Mouse (Mus musculus): ENCODE results near the gene Olfr828. TPM values are rescaled to one million over a fixed set of nuclear protein-coding genes. Genes with fewer than 3 reads are reported as not detected.

Gene Olfr828
- not detected in 2 replicates for total RNA-seq (2014; rRNA removed)
- not detected in 2 replicates for polyA plus RNA-seq (2012; rRNA removed)

DNA sequence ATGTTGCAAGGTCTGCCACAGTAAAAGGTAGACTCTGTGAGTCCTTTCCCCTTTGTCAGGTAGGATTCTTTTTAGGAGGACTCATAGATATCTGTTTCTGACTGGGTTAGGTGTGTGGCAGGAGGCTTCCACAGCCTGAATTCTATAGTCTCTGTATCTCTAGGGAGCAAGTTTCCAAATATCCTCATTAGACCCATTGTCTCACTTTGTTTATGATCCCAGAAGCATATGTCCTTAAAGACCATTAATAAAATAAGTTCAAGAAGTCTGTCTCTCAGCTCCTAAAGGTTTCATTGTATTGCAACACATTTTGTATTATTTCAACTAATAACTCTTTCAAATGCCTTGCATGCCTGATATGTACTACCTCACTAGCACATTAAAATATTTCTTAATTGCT is at the start of gene Olfr828:
Olfr828 (minus strand) TSS at position 101 of the 400 bp plus-strand sequence.
- Histone ChIP-seq H3K4me3 (ENCODE audit: insufficient read depth, low read depth, low read length) (no peak within 1 kb of the TSS), H3K36me3 (ENCODE audit: control insufficient read depth, insufficient read depth, low read length) (no peaks in the 10 kb centered on the region), H3K27me3 (ENCODE audit: control insufficient read depth, insufficient read depth, low read length) (no peaks in the 10 kb centered on the region), H3K27ac (replicated peaks; ENCODE audit: insufficient read depth, low read depth, low read length) (no peak within 1 kb of the TSS), H3K9ac (ENCODE audit: low read depth, low read length) (no peak within 1 kb of the TSS), H3K79me2 (ENCODE audit: control insufficient read depth, insufficient read depth, low read length) (no peaks in the 10 kb centered on the region), H3K4me1 (ENCODE audit: control insufficient read depth, insufficient read depth, low read length) (no peaks in the 10 kb centered on the region)
- TF ChIP-seq POLR2A (IDR thresholded peaks at IDR 0.05; ENCODE audit: extremely low read depth, insufficient read depth, low read length): no peak
- TF ChIP-seq CTCF (IDR thresholded peaks at IDR 0.05; ENCODE audit: low read depth, low read length): no peak
- DNase-seq (ENCODE audit: extremely low read depth, low read depth, low spot score): no peak

GRCm38 (mm10) chr9:18854633-18855032 is 35.3 kb upstream of the Olfr828 start, which contains the start of gene Olfr829:
Olfr829 (plus strand) TSS chr9:18854933.
- H3K27ac ChIP-seq (replicated peaks; ENCODE audit: insufficient read depth, low read depth, low read length): no peak within 1 kb of the TSS
- no peak for DNase-seq (ENCODE audit: extremely low read depth, low read depth, low spot score)
- no peaks in the 10 kb centered on the region for H3K27me3 ChIP-seq (ENCODE audit: control insufficient read depth, insufficient read depth, low read length)
- WGBS: 51% methylated on average over 1 of the region's 1 CpGs
- no peaks in the 10 kb centered on the region for H3K4me1 ChIP-seq (ENCODE audit: control insufficient read depth, insufficient read depth, low read length)
- no peak within 1 kb of the TSS for H3K4me3 ChIP-seq (ENCODE audit: insufficient read depth, low read depth, low read length)
- H3K79me2 ChIP-seq (ENCODE audit: control insufficient read depth, insufficient read depth, low read length): no peaks in the 10 kb centered on the region
- H3K9ac ChIP-seq (ENCODE audit: low read depth, low read length): no peak within 1 kb of the TSS
- no peaks in the 10 kb centered on the region for H3K36me3 ChIP-seq (ENCODE audit: control insufficient read depth, insufficient read depth, low read length)
- TF ChIP-seq CTCF (IDR thresholded peaks at IDR 0.05; ENCODE audit: low read depth, low read length): no peak
- TF ChIP-seq POLR2A (IDR thresholded peaks at IDR 0.05; ENCODE audit: extremely low read depth, insufficient read depth, low read length): no peak

- no peaks in the 10 kb centered on the region for H3K27me3 ChIP-seq (ENCODE audit: control insufficient read depth, insufficient read depth, low read length)
Measured at GRCm38 (mm10) chr9:18785316-18785715, 34.0 kb downstream of the Olfr828 start.

DNA sequence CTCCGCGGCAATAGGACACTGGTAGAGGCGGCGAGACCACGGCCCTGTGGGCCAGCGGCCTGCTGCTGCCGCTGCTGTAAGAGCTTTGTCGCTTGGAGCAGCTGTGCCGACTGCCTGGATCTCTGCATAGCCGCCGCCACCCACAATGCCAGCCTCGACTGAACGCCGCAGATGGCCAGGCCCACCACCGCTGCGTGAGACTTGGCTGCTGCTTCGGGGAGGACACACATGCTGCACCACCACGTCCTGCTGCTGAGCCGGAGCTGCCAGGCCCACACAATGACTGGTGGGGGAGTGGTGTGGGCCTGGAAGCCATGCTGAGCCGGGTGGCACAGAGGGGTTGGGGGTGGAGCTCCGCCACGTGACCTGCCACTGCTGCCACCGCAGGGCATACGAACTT is 39.9 kb downstream of the Olfr828 start:
- no peak for DNase-seq (ENCODE audit: extremely low read depth, low read depth, low spot score)
- H3K9ac ChIP-seq (ENCODE audit: low read depth, low read length): no peak overlapping the region
- no peak overlapping the region for H3K27ac ChIP-seq (replicated peaks; ENCODE audit: insufficient read depth, low read depth, low read length)
- WGBS: 56% methylated on average over 24 of the region's 24 CpGs
- H3K36me3 ChIP-seq (ENCODE audit: control insufficient read depth, insufficient read depth, low read length): no peaks in the 10 kb centered on the region
- no peak overlapping the region for H3K4me3 ChIP-seq (ENCODE audit: insufficient read depth, low read depth, low read length)
- H3K4me1 ChIP-seq (ENCODE audit: control insufficient read depth, insufficient read depth, low read length): no peaks in the 10 kb centered on the region
- TF ChIP-seq POLR2A (IDR thresholded peaks at IDR 0.05; ENCODE audit: extremely low read depth, insufficient read depth, low read length) (no peak), CTCF (IDR thresholded peaks at IDR 0.05; ENCODE audit: low read depth, low read length) (no peak)
- H3K79me2 ChIP-seq (ENCODE audit: control insufficient read depth, insufficient read depth, low read length): no peaks in the 10 kb centered on the region
- no peaks in the 10 kb centered on the region for H3K27me3 ChIP-seq (ENCODE audit: control insufficient read depth, insufficient read depth, low read length)

More at GRCm38 (mm10) chr9:18785316-18785715, 34.0 kb downstream of the Olfr828 start:
- Histone ChIP-seq H3K4me1 (ENCODE audit: control insufficient read depth, insufficient read depth, low read length) (no peaks in the 10 kb centered on the region), H3K79me2 (ENCODE audit: control insufficient read depth, insufficient read depth, low read length) (no peaks in the 10 kb centered on the region), H3K9ac (ENCODE audit: low read depth, low read length) (no peak overlapping the region), H3K36me3 (ENCODE audit: control insufficient read depth, insufficient read depth, low read length) (no peaks in the 10 kb centered on the region), H3K4me3 (ENCODE audit: insufficient read depth, low read depth, low read length) (no peak overlapping the region), H3K27ac (replicated peaks; ENCODE audit: insufficient read depth, low read depth, low read length) (no peak overlapping the region)
- WGBS: 51% methylated on average over 7 of the region's 7 CpGs
- DNase-seq (ENCODE audit: extremely low read depth, low read depth, low spot score): no peak
- TF ChIP-seq CTCF (IDR thresholded peaks at IDR 0.05; ENCODE audit: low read depth, low read length) (no peak), POLR2A (IDR thresholded peaks at IDR 0.05; ENCODE audit: extremely low read depth, insufficient read depth, low read length) (no peak)

GRCm38 (mm10) chr9:18778981-18779380 is 40.3 kb downstream of the Olfr828 start:
- TF ChIP-seq POLR2A (IDR thresholded peaks at IDR 0.05; ENCODE audit: extremely low read depth, insufficient read depth, low read length): no peak
- TF ChIP-seq CTCF (IDR thresholded peaks at IDR 0.05; ENCODE audit: low read depth, low read length): no peak
- H3K27ac ChIP-seq (replicated peaks; ENCODE audit: insufficient read depth, low read depth, low read length): no peak overlapping the region
- no peaks in the 10 kb centered on the region for H3K36me3 ChIP-seq (ENCODE audit: control insufficient read depth, insufficient read depth, low read length)
- H3K79me2 ChIP-seq (ENCODE audit: control insufficient read depth, insufficient read depth, low read length): no peaks in the 10 kb centered on the region
- DNase-seq (ENCODE audit: extremely low read depth, low read depth, low spot score): no peak
- no peak overlapping the region for H3K9ac ChIP-seq (ENCODE audit: low read depth, low read length)
- no peak overlapping the region for H3K4me3 ChIP-seq (ENCODE audit: insufficient read depth, low read depth, low read length)
- 77% methylated on average over 1 of the region's 1 CpGs for WGBS
- no peaks in the 10 kb centered on the region for H3K27me3 ChIP-seq (ENCODE audit: control insufficient read depth, insufficient read depth, low read length)
- no peaks in the 10 kb centered on the region for H3K4me1 ChIP-seq (ENCODE audit: control insufficient read depth, insufficient read depth, low read length)

Other genes starting within 250 kb of the Olfr828 start
- gene Muc16, start 145.0 kb downstream of the Olfr828 start, total RNA-seq (2014; rRNA removed): 0.07 and 0.18 TPM in 2 replicates
- gene Muc16, start 145.0 kb downstream of the Olfr828 start, polyA plus RNA-seq (2012; rRNA removed): 0.04 and 0.21 TPM in 2 replicates
- not detected in 2 replicates for gene Olfr24, start 55.5 kb downstream of the Olfr828 start, total RNA-seq (2014; rRNA removed)
- not detected in 2 replicates for gene Olfr24, start 55.5 kb downstream of the Olfr828 start, polyA plus RNA-seq (2012; rRNA removed)
- gene Olfr829, start 35.4 kb upstream of the Olfr828 start, total RNA-seq (2014; rRNA removed): not detected in 2 replicates
- not detected in 2 replicates for gene Olfr829, start 35.4 kb upstream of the Olfr828 start, polyA plus RNA-seq (2012; rRNA removed)
- gene Olfr830, start 55.2 kb upstream of the Olfr828 start, total RNA-seq (2014; rRNA removed): not detected in 2 replicates
- not detected in 2 replicates for gene Olfr830, start 55.2 kb upstream of the Olfr828 start, polyA plus RNA-seq (2012; rRNA removed)
- not detected in 2 replicates for gene Olfr832, start 117.6 kb upstream of the Olfr828 start, total RNA-seq (2014; rRNA removed)
- not detected in 2 replicates for gene Olfr832, start 117.6 kb upstream of the Olfr828 start, polyA plus RNA-seq (2012; rRNA removed)
- gene Olfr834, start 168.5 kb upstream of the Olfr828 start, total RNA-seq (2014; rRNA removed): not detected in 2 replicates
- gene Olfr834, start 168.5 kb upstream of the Olfr828 start, polyA plus RNA-seq (2012; rRNA removed): not detected in 2 replicates
- gene Olfr835, start 213.2 kb upstream of the Olfr828 start, total RNA-seq (2014; rRNA removed): not detected in 2 replicates
- not detected in 2 replicates for gene Olfr835, start 213.2 kb upstream of the Olfr828 start, polyA plus RNA-seq (2012; rRNA removed)

All from liver, adult 2 months (tissue).